ENCODE assay signal across 8 mouse cellular contexts in the genomic region with DNA sequence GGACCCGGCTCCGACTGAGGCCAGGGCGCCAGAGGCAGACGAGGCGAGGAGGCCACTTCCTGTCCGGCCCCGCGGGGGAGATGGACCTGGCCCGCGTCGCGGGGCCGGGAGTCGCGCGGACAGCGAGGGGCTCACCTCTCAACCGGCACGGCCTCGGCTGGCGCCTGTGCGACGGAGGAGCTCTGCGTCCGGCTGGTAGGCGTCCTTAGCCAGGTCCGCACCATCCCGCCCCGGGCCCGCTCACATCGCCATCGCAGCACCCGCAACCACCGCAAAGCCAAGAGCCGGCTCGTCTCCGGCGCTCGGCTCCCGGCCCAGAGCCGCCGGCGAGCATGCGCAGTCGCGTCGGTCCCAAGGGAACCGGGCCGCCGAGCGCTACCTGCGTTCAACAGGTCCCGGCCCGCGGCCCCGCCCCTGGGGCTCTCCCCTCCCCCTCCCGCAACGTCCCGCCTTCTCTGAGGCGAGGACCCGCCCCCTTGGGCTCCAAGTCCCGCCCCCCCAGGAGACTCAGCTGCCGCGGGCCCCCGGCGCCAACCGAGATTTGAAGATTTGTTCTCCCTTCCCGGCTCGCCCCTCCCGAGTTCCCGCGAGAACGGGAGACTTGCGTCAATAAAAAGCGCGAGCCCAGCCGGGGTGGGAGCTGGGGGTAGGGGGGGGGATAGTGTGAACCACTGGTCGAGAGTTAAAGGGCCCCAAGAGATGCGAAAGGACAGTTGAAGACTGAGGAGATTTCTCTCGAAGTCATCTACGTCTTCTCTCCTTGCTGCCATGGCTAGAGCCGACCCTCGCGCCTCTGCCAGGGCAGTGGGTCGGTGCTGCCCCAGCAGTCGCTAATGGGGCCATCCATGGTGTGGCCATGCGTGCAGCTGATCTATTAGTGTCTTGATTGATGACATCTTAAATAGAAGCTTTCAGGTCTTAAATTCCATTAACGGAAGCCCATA. TPM values are rescaled to one million over a fixed set of nuclear protein-coding genes. Genes with fewer than 3 reads are reported as not detected.
A peak's percentile ranks its signal among the peaks of the same experiment; 100 is the strongest.
DNase-seq lines count a peak whose midpoint lies in the region; ATAC-seq and TF ChIP-seq lines count a peak whose summit lies in the region.

TSS of gene Fam135a (minus strand) at position 416 of the 944 bp plus-strand sequence.

- peak within 1 kb of the TSS; percentile 70 for H3K4me2 ChIP-seq in hindbrain, embryonic 13.5 days

- under 1% methylated on average over 82 of the region's 88 CpGs for WGBS in hindbrain, embryonic 13.5 days

- peak; percentile 71 for DNase-seq in Patski (ENCODE audit: low read depth, low spot score)
- peak; percentile 99 for DNase-seq in cerebellum, postnatal 10 days
- DNase-seq in frontal cortex, postnatal 25 days (ENCODE audit: low spot score in 2 of 2): peak; percentile 69 to 84
- peak; percentile 92 to 95 for DNase-seq in layer of hippocampus, postnatal 14 days (ENCODE audit: low spot score in 2 of 2)
- peak; percentile 98 for DNase-seq in lung, postnatal 10 days
- DNase-seq in ovary, postnatal 36 days (ENCODE audit: low spot score): peak; percentile 92
- peak; percentile 74 for DNase-seq in thymus, postnatal 14 days

- ATAC-seq in Patski: peak; percentile 89
- peak; percentile 94 for ATAC-seq in hindbrain, embryonic 13.5 days (ENCODE audit: low FRiP score)

- H3K9ac ChIP-seq in hindbrain, embryonic 13.5 days: peak within 1 kb of the TSS; percentile 93

- CTCF ChIA-PET in Patski (lab: Charles Lee): interaction anchor here (1.1 to 1.4 kb wide), 2 partner anchors 15 to 26 kb away, joined by 3 to 4 read pairs; no protein-coding TSS in a partner anchor

- H3K4me1 ChIP-seq in hindbrain, embryonic 13.5 days (replicated peaks): peaks cover 18% of the 10 kb centered on the region

- H3K27me3 ChIP-seq in Patski: no peaks in the 10 kb centered on the region
- H3K27me3 ChIP-seq in hindbrain, embryonic 13.5 days: 0 out of 2 replicates have a peak, but pooled peaks cover 2% of the 10 kb centered on the region

- peak within 1 kb of the TSS; percentile 93 for H3K4me3 ChIP-seq in hindbrain, embryonic 13.5 days

- H3K36me3 ChIP-seq in hindbrain, embryonic 13.5 days: no peaks in the 10 kb centered on the region

- no peaks in the 10 kb centered on the region for H3K9me3 ChIP-seq in hindbrain, embryonic 13.5 days

- no peak for TF ChIP-seq CTCF in Patski (IDR thresholded peaks at IDR 0.05)

- H3K27ac ChIP-seq in hindbrain, embryonic 13.5 days: peak within 1 kb of the TSS; percentile 87

- in situ Hi-C loops in Patski (cut with MboI; ENCODE audit: low pct_unique_long_range_greater_than_20kb): loop anchor here (25.0 kb wide), 1 partner anchor 838 kb away; no protein-coding TSS in a partner anchor

- POLR2A ChIA-PET in Patski (lab: Charles Lee): interaction anchor here (1.1 to 1.7 kb wide), 2 partner anchors 35 to 179 kb away, joined by 3 to 4 read pairs; no protein-coding TSS in a partner anchor

RNA-seq across cellular contexts. Expression of gene Fam135a, which starts in this region (rescaled TPM):
- polyA plus RNA-seq in Patski (2021): 55.5 TPM
- polyA plus RNA-seq in hindbrain, embryonic 13.5 days (2015; fragmentation: Nextera tagmentation; extraction: Ambion mirVana): 31.3 and 31.5 TPM in 2 replicates
- 10 to 100 TPM; 28.0 to 31.4 TPM for total RNA-seq in layer of hippocampus, postnatal 14 days (2021)

Comparison
In these comparisons a context has a peak if more than half of its experiments do, and no peak if none do; other contexts are left out.
1. Peak in every context shown above with its lines: DNase-seq, ATAC-seq, H3K4me3 ChIP-seq and H3K27ac ChIP-seq.